Mouse (Mus musculus) kidney, postnatal 36 days (tissue): ENCODE results near the gene Gm8180.
"Not testable (repeated sequence)": the region's sequence is repeated elsewhere in the genome, so short reads cannot be mapped to it uniquely, and the experiment has no call there.

Source experiments
- DNase-seq, 2 experiments: peaks; one replicate each; pipeline ENCODE4 v3.0.0; 2021 to 2022; ENCODE audit warnings: mixed read lengths in 2 of 2

The Gm8180 gene

GRCm38 (mm10) chr14:43784645-43785044 lies at the start of gene Gm8180:
Gm8180 (minus strand) TSS chr14:43784745.
- not testable (repeated sequence) for DNase-seq

DNA sequence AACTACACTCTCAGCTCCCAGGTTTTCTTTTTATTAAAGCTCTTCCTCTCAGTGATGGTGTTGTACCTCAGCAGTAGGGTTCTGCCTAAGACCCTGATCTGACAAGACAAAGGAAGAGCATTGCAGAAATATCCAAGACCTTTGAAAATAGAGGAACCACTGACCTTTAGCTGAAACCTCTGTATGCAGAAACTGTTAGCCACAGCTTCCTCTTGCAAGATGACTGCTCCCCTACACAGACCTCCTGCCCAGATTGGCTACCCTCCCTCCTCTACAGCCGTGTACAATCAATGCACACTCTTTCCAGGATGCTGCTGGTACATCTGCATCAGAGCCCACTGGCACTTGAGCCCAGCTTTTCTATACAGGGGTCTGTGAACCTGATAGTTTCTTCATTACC lies 45.8 kb upstream of the Gm8180 start:
- DNase-seq = peak in 1 of 2 experiments; percentile 0

DNA sequence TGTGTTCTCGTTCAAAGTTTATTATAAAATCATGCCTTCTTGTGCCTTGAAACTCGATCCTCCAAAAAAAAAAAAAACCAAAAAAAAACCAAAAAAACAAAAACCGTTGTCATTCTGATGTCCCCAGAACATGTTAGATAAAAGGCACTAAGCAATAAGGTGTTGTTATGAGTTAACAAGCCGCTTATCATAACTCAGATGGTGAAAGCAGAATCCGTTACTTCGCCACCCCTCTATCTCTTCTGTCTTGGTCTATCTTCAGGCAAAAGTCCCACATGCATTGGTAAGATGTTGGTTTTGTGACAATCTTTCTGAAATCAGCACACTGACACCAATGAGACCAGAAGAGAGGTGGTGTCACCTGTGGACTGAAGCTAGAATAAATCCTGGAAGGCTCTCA lies 39.6 kb upstream of the Gm8180 start:
- not testable (repeated sequence) for DNase-seq

DNA sequence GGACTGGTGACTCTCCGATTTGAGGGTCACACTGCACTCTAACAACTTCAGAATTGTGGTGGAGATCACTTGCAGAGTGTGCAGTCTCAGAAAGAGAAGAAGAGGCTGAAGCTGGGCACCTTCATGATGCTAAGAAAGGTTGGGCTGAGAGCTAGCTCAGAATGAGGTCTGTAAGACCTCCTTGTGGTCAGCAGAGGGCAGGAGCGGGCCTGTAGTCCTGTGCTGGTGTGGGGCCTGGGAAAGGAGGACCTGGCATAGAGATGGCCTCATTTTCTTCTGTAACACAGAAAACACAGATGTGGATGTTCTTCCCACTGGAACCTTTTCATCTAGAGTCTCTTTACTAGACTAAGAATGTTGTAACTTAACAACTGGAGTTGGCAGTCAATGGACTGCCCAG lies 37.3 kb upstream of the Gm8180 start:
- not testable (repeated sequence) for DNase-seq

GRCm38 (mm10) chr14:43812458-43812857 lies 27.9 kb upstream of the Gm8180 start:
- peak; percentile 8 to 73 for DNase-seq

DNA sequence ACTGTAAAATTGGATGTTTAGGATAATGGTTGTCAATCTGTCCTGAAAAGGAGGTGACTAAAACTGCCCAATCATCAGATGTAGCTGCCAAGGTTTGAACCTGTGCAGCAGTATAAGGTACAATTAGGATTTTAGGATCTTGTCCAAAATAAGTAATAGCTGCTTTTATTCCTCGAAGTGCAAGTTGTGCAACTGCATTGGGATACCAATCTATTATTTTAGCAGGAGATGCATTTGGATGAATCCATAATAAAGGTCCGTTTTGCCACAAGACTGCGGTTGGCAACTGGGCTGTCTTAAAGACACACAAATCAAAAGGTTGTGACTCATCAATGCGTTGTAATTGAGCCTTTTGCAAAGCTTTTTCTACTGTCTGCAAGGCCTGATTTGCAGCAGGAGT lies 23.6 kb upstream of the Gm8180 start:
- not testable (repeated sequence) for DNase-seq

DNA sequence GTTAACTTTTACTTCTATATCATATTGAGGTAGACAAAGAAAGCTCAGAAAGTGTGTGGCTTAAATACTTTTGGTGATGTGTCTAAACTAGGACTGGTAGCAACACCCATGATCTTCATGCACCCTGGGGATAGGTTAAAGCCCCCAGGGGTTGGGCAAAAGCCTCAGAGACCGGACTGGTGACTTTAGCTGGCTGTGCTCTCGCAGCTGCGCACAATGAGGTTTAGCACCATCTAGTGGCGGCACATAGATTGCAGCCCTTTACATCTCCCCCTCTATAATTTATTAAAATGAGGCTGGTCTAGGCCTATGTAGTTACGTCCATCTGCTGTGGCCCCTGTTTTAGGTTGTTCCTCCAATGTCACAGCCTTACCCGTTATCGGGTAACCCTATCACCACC lies 19.9 kb upstream of the Gm8180 start:
- not testable (repeated sequence) for DNase-seq

GRCm38 (mm10) chr14:43796905-43797470 lies 12.4 kb upstream of the Gm8180 start:
- DNase-seq = not testable (repeated sequence)

- DNase-seq = no peak
Observed at GRCm38 (mm10) chr14:43796069-43796904, 11.7 kb upstream of the Gm8180 start.

DNA sequence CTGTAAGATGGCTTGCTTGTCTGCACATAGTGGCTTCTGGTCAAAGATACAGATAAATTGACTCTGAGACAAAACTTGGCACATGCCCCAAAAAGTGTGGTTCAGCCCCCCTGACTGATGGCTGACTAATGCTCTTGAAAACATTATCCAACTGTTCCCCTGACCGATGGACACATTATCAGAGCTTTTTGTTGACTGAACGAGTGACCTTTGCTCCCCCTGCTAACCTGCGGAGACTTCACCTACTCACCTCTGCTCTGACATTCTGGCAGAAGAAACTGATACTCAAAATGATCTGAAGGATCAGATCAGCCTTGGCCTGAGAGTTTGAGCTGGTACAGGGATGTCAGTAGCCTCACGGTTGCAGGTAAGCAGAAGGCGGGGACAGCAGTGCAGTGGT lies 9.3 kb upstream of the Gm8180 start:
- DNase-seq = not testable (repeated sequence)

DNA sequence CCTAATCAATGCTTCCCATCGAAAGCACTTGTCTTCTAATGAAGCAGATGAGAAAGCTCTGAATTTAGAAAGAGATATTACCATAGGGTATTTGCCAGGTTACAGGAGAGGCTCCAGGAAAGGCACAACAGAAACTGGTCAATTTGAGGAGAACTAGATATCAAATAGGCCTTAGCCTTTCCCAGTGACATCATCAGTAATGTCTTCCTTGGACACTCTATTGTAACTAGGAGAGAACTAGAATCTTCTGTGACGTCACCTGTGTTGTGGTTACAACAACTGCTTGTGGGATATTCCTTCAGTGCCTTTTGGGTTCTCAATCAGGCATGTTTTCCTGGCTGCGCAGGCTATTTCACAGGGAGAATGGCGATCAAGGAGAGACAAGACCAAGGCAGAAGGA lies 37.0 kb downstream of the Gm8180 start, which contains the start of gene Gm6526:
Gm6526 (plus strand) TSS at position 301 of the 400 bp plus-strand sequence.
- DNase-seq = not testable (repeated sequence)
